Mouse (Mus musculus): ENCODE data around the gene Sec24b.

Sec24b gene

GRCm38 (mm10) chr3:130061281-130061680 lies at the start of gene Sec24b:
Gene Sec24b, minus strand, starts transcription at chr3:130061553.
- DNase-seq: peak; percentile 36 to 54

- DNase-seq: no peak
Measured at GRCm38 (mm10) chr3:130104471-130104870, 43.1 kb upstream of the Sec24b start.

DNA sequence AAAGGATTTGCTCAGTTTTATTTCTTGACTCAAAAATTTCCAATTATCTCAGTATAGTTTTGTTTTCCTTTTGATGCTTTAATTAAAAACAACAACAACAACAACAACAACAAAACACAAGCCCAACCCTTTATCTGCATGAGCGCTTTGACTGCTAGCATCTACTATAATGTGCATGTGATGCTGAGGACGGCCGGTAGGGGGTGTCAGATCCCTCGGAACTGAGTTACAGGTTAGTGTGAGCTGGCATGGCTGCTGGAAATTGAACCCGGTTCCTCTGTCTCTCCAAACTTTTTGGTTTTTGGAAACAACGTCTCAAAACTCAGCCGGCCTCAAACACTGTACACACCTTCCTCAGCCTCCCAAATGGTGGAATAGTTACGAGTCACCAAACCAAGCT lies 42.1 kb upstream of the Sec24b start:
- DNase-seq: peak in 1 of 2 experiments; percentile 55

- peak in 1 of 2 experiments; percentile 59 for DNase-seq
Measured at GRCm38 (mm10) chr3:130095160-130095781, 33.9 kb upstream of the Sec24b start.

DNA sequence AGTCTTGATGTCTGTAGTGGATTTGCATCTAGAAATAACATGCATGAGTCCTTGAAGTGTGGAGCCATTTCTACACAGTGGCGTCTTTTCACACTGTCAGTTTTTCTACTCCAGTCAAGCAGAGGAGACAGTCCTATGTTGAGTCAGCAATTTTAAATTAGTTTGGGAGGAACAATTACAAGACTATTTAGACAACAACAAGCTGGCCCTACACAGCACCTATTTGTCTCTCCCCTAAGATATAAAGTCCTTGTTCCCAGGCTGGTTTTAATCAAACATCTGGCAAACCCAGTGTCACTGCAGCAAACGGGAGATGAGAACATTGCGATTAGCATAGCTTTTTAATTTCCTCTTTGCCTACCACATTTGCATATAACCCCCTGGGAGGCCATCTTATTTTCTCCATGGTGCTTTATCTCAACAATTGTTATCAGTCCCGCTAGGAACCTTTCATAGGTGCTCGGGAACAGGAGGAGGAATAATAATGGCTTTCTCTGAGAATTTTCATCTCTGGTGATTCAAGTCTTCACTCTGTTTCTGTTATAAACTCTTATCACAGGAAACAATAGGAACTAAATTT lies 32.9 kb upstream of the Sec24b start:
- DNase-seq: no peak

DNA sequence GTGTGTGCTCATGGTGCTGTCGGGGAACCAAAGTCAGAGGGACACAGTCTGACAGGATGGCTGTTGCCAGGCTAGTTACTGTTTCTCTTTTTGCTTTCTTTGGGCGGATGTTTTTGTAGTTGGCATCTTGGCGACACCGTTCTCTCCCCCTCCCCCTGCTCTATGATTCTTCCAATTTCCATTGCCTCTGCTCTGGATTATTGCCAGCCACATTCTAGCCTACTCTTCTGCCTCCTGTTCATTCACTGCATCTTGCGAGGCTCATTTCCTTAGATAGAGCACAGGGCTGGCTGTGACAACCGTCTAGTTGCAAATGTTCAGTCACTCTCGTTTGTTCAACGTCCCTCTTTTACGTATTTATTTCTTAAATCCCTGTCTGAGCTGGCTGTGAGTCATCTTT lies 29.1 kb upstream of the Sec24b start:
- no peak for DNase-seq

- DNase-seq: no peak
Measured at GRCm38 (mm10) chr3:130088654-130089053, 27.3 kb upstream of the Sec24b start.

- no peak for DNase-seq
Measured at GRCm38 (mm10) chr3:130087466-130087865, 26.1 kb upstream of the Sec24b start.

DNA sequence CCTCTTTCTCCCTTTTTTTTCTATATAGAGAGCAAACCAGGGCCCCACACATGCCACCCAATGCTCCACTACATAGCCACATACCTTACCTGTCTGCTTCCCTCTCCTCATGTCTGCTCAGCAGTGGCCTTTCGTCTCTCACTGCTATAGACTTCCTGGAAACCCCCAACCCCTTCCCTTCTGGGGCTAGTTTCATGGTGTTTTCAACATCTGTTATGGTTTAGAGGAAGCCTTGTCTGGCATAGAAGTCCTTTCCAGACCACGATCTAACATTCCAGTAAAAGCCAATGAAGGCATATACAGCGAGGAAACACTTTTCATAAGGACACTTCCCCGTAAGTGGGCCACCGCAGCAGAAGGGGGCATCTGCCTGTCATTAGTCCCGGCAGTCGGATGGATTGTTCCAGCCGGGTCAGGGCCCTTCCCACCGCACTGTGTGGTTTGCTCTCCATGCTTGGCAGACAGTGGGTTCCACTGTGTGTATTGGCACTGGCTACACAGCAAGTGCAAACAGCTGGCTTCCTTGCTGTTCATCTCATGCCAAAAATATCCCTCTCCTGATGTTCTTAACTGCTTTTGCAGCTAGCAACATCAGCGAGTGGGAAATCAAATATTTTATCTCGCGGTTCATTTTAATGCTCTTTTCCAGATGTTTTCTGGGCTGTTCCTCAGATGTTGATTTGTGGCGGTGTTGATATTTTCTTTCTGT lies 25.2 kb upstream of the Sec24b start:
- no peak for DNase-seq

GRCm38 (mm10) chr3:130083312-130083711 lies 22.0 kb upstream of the Sec24b start:
- DNase-seq: no peak

- no peak for DNase-seq
Measured at GRCm38 (mm10) chr3:130080666-130081065, 19.3 kb upstream of the Sec24b start.

- DNase-seq: peak; percentile 55 to 77
Measured at GRCm38 (mm10) chr3:130079794-130080193, 18.4 kb upstream of the Sec24b start.

DNA sequence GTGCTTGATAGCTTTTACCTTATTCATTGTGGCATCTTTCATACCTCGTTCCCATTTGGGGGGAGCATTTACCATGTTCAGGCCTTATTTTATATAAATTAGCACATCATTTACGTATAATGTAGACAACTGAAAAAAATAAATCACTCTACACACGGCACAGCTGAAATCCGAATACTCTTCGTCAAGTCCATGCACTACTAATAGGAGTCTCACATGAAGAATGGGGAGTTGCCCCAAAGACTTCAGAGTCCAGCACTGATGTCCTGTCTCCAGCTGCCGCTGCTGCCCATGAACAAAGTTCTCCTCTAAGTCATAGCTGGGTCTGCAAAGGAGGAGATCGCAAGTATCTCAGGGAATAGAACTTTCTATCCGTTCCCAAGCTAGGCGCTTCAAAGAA lies 15.9 kb upstream of the Sec24b start:
- DNase-seq: no peak

DNA sequence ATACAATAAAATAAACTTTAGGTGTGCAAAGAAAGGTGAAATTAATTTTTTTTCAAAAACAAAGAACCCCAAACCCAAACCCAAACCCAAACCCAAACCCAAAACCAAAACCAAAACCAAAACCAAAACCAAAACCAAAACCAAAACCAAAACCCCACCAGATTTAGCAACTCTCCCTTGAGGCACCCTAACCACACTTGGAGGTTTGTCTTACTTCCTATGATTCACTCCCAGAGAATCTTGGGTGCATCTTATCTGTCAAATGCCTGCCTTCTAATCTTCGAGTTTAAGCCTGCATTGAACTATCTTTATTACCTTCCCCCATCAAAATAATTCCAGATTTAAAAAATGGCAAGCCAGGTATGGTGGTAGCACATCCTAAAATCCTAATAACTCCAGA lies 14.4 kb upstream of the Sec24b start:
- no peak for DNase-seq

GRCm38 (mm10) chr3:130073085-130073484 lies 11.7 kb upstream of the Sec24b start:
- no peak for DNase-seq

DNA sequence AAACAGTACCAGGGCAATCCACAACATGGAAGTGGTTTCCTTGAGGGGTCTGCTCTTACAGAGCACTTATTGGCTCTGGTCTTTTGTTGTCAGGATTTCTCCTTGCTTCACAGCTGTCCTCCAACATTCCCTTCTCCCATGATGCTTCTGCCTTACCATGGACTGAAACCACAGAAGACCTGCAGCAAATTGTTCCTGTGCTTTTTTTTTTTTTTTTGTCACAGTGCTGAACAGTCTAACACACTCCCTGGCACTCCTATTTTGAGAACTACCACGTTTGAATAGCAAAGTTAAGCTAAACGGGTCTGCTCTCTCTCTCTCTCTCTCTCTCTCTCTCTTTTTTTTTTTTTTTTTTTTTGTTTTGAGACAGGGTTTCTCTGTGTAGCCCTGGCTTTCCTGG lies 10.6 kb upstream of the Sec24b start:
- DNase-seq: no peak

DNA sequence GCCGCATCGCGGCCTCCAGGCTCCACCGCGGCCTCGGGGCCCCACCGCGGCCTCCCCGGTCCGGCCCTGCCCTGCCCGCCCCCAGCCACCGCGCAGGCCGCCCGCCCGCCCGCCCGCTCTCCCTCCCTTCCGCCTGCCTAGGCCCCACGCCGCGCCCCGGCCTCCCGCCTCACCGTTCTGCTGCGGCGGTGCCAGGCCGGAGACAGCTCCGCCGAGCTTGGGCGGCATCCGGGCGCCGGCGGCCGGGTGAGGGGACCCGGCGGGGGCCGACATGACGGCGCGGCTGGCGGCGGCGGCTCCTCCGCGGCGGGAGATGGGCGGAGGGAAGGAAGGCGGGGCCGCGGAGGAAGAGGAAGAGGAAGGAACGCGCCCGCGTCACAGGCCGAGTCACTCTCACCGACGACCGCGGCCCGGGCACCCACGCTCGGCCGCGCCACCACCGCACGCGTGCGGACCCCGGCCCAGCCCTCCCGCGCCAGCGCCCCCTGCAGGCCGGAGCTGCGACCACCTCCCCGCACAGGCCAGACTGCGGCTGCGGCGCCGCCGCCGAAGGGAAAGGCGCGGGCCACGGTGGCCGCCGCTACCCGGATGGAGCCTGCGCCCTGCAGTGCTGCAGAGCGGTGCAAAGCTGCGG lies 840 bp downstream of the Sec24b start:
- DNase-seq: peak; percentile 88 to 91

DNA sequence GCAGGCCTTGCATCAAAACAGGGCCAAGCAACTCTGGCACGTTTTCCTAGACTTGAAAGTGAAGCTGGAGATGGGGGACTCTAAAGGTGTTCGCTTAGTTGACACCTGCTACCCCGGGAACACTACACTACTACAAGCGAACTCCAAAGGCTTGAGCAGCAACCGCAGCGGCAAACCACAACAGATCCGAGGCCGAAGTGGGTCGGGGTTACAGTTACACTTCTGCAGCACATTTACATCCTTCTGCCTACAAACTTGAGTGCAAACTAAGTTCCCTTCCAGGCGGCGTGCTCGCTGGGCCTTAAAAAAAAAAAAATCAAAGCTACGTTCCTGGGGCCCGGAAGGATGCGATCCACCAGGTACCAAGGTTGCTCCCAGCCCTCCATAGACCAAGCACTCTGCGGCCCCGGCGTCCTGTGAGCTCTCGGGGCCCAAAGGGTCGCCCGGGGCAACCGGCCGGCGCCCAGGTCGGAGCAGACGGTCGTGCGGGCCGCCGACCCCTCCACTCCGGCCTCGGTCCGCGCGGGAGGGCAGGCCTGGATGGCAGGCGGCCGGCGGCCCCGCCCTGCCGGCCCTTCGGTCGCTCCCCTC lies 1.5 kb downstream of the Sec24b start:
- DNase-seq: peak in 1 of 2 experiments; percentile 14

GRCm38 (mm10) chr3:130058488-130058887 lies 2.9 kb downstream of the Sec24b start:
- DNase-seq: no peak

GRCm38 (mm10) chr3:130057569-130058345 lies 3.6 kb downstream of the Sec24b start:
- DNase-seq: no peak

GRCm38 (mm10) chr3:130055416-130056385 lies 5.7 kb downstream of the Sec24b start:
- no peak for DNase-seq

All from kidney, postnatal 25 days (tissue).